Mouse (Mus musculus) regulatory T cell (primary cell): ENCODE results near the gene Ttc39b.
"Not testable (repeated sequence)": the region's sequence is repeated elsewhere in the genome, so short reads cannot be mapped to it uniquely, and the experiment has no call there.

Experiments
- in situ Hi-C: fragments of 300-600 bp; cut with MboI, MseI; formaldehyde crosslinking; loops from one replicate; pipeline ENCODE4 v1.15.1; 2025; ENCODE audit warnings: high pct_unique_total_duplicates

Ttc39b gene

DNA sequence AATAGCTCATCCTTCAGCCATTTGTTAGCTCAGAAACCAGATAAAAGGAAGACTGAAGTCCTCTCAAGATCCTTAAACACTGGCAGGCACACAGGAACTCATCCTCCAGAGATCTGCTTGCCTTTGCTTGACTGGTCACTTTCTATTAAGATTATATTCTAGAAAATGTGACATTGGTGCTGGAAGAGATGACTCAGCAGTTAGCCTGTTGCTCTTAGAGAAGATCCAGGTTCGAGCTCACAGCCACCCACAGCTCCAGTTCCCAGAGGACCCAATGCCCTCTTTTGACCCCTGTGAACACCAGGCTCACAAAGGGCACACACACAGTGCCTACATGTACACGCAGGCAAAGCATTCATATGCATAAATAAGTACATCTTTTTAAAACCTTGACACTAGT is 49.8 kb downstream of the Ttc39b start:
- in situ Hi-C loops: loop anchor here (10.0 kb wide), 1 partner anchor 141 kb away; the partner anchor contains the start of gene Snapc3

DNA sequence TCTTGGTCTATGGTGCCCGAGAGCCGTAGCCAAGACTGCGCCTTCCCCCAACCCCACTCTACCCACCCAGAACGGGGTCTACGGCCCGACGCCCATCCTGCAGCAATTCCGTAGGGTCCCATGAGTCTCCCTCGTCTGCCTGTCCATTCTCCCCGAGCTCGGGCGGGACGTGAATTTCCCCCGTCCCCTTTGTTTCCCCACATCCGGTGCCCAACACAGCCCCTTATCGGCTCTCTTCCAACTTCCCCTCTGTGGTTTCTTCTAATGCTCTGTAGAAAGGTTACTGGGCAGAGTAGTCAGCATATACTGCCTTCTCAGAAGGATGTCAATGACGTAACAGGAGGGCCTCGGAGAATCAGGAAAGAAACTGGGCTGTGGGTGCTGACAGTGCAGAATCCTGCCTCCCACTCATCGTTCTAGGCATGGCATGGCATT is 50.4 kb downstream of the Ttc39b start:
- in situ Hi-C loops: loop anchor here (10.0 kb wide), 1 partner anchor 141 kb away; the partner anchor contains the start of gene Snapc3

DNA sequence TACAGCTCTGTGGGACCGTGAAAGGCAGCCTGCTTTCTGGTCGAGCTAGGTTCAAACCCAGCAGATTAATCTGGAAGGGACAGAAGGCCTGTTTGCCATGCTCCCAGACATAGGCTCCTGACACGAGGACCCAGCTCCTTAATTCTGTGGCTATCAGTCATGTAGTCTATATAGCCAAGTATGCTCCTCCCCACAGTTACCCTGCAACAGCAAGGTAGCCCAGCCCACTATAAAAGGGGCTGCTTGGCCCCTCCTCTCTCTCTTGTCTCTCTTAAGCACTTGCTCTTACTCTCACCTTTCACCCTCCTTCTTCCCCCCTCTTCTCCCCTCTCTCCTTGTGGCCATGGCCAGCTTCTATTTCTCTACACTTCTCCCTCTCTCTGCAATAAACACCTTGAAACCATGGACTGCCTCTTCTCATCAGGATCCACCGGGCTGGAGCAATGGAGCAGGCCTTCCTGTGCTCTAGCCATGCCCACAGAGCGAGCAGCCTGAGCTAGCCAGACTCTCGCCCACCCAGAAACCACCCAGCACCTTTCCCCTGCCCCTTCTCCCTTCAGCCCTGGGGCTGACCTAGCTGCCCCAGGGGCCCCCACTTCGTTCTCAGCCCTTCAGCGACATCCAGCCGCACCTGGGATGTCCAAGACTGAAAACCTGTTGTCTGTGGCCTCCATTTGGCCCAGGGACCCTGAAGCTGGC is 51.0 kb downstream of the Ttc39b start:
- in situ Hi-C loops: loop anchor here (10.0 kb wide), 1 partner anchor 142 kb away; the partner anchor contains the start of gene Snapc3

DNA sequence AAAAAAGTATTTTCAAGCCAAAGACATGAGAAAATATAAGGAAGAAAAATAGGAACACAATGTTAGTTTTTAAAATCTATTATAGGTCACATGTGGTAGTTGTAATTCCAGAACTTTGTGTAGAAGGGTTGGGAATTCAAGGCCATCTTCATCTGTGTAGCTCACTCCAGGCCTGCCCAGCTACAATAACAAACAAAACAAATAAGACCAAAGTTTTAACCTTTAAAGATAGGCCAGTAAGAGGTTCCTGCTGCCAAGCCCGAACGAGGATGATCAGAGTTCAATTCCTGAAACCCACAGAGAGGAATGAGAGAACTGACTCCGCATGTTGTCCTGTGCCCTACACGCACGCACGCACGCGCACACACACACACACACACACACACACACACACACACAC is 53.6 kb downstream of the Ttc39b start:
- in situ Hi-C loops: loop anchor here (10.0 kb wide), 1 partner anchor 144 kb away; the partner anchor contains the start of gene Snapc3

DNA sequence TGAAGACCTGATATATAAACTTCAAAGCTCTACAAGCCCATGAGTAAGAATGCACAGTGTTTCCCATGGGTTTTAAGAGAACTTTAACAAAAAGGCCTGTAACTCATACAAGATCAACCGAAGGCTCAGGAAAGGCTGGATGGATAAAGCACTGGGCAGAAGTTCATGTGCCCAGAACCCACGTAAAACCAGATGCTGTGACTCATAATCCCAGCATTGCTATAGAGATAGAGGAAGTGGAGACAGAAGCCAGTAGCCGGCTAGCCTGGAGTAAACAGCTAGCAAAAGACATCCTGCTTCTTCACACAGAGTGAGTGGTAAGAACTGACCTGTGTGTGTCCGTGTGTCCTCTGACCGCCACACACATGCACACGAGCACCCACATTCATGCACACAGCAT is 54.4 kb downstream of the Ttc39b start:
- in situ Hi-C loops: loop anchor here (10.0 kb wide), 1 partner anchor 145 kb away; the partner anchor contains the start of gene Snapc3

GRCm38 (mm10) chr4:83265926-83266692 is 57.9 kb downstream of the Ttc39b start:
- in situ Hi-C loops: no loop called here

DNA sequence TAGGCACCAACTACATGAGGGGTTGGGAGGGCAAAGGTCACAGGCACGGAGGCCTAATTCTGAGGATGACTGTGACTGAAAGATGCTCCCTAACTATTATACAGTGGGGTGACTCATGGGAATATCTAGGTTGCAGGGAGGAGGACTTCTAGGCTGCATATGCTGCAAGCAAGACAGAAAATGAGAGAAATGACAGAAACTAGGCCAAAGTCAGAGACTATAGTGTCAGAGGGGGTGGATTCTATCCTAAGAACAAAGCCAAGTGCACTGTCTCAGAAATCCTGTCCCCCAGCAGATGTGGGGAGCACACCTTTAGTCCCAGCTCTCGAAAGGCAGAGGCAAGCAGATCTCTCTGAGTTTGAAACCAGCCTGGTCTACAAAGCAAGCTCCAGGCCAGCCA is 59.2 kb downstream of the Ttc39b start:
- in situ Hi-C loops: loop anchor here (5.0 kb wide), 1 partner anchor 42 kb away; no protein-coding TSS in a partner anchor

GRCm38 (mm10) chr4:83261998-83262397 is 62.1 kb downstream of the Ttc39b start:
- in situ Hi-C loops: loop anchor here (5.0 kb wide), 1 partner anchor 45 kb away; no protein-coding TSS in a partner anchor

- in situ Hi-C loops: loop anchor here (5.0 kb wide), 1 partner anchor 48 kb away; no protein-coding TSS in a partner anchor
Measured at GRCm38 (mm10) chr4:83259690-83260089, 64.4 kb downstream of the Ttc39b start.

DNA sequence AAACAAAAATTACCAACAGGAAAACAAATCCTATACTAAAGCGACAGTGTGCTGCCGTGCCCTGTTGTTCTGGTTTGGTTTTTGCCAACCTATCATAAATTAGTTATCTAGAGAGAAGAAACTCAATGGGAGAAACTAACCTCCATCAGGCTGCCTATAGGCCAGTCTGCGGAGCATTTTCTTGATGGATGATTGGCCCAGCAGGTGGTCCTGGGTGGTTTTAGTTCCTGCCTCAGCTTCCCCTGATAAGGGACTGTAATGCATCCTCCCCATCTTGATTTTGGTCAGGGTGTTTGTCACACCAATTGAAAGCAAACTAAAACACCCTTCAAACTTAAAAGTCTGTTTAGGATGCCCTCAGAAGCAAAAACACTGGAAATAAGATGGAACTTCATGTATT is 65.8 kb downstream of the Ttc39b start:
- in situ Hi-C loops: no loop called here

DNA sequence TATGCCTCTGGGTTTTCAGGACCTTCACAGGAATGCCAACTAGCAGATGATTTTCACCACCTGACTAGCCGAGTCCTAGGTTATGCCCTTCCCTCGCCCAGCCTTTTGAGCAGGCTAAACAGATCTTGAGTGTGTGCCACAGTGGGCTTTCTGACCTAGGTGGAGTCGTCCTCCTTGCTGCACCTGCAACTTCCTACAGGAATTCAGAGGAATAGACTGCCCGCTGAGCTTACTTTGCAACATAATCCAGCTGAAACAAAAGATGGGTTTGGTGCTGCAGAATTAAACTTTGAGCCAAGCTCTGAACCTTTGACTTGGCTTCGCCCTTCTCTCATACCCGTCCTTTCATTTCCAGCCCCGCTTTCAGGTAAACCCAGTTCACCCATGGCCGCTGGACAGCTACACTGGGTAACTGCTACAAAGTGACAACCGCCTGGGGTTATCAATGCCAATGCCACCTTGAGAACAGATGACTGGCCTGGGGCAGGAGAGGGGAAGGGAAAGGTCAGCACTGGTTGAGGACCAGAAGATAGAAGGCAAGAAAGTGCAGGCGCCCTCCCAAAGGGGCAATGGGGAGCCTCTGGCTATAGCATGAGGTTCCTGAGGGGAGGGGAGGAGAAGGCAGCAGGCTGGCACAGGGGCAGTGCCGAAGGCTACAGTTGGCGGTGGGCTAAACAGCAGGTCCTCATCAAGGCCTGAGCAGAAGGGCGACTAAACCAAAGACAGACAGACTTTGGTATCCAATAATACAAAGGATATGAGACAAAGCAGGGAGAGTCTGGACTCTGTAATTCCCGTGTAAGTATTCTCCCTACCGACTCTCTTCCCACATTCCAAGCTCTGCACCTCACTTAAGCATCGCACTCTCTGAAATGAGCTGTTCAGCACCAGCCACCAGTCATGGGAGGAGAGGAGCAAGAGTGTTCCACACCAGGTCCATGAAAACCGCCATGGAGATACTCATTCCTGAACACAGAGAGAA is 66.5 kb downstream of the Ttc39b start:
- in situ Hi-C loops: no loop called here

- in situ Hi-C loops: no loop called here
Measured at GRCm38 (mm10) chr4:83256779-83257178, 67.3 kb downstream of the Ttc39b start.

DNA sequence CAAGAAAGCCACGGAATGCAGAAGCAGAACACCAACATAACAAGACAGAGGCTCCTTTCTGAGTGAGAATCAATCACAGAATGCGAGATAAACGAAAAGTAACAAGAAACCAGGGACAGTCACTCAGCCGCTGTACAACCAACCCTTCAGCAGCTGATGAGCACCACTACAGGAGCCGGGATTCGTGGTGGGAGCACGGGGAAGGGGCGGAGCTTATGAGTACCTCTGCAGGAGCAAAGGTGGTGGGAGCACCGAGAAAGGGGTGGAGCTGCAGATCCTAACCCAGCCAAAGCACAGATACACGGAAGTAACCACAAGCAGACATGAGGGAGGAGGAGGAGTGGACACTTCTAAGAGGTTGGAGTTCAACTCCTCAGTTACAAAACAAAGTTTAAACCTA is 69.1 kb downstream of the Ttc39b start:
- in situ Hi-C loops: no loop called here

DNA sequence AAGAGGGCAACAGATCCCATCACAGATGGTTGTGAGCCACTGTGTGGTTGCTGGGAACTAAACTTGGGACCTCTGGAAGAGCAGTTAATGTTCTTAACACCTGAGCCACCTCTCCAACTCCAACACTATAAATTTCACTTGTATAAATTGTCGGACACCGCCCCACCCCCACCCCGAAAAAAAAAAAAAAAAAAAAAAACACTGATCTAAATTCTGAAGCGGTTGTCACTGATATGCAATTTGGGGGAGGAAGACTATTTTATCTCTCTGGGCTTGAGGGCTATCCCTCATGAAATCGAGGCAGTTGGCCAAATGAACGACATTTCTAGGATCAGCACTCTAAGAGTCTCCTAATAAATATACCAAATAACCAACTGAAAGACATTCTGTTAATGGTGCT is 70.4 kb downstream of the Ttc39b start:
- in situ Hi-C loops: no loop called here

DNA sequence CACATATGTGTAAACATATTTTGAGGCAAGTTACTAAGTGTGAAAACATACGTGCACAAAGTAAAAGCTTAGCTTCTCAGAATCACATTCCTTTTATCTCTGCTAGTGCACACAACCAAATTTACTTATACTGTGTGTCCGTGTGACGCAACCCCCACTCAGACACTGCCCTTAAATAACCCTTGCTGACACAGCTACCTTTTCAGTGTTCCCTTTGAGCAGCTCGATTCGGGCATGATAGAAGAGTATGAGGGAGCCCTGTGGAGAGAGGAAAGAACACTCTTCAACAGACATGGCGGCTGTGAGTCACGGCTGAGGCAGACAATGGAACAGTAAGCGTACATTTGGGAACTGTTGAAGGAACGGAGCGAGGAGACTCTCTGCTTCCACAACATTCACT is 80.3 kb downstream of the Ttc39b start:
- in situ Hi-C loops: no loop called here

DNA sequence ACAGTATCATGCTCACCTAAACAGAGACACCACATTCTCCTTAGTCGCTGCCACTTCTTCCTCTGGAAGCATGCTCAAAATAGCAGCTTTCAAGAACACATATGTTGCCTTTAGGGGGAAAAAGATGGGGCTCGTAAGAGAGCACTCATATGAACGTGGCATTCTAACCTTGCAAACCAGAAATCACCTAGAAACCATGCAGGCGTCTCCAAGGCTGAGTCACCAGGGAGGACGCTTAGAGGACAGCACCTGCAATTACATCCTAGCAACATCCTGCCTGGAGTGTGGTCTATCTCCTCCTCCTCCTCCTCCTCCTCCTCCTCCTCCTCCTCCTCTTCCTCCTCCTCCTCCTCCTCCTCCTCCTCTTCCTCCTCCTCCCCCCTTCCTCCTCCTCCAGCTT is 82.4 kb downstream of the Ttc39b start:
- in situ Hi-C loops: no loop called here

DNA sequence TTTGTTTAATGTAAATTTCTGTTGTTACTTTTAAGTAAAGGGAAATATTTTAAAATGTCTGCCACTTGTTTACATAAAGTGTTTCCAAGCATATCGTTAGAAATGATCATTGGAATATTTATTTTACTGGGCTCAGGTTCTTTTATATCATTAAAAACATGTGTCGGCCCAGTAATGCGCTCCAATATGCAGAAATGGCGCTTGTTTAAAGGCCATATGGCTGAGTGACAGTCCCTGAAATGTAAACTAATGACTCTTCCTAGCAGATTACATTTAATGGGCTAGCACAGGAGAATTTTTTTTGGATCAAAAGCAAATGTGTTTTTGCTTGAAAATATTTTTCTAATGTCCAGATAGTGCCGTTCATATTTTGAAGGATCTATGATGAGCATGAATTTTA is 86.4 kb downstream of the Ttc39b start:
- in situ Hi-C loops: no loop called here

DNA sequence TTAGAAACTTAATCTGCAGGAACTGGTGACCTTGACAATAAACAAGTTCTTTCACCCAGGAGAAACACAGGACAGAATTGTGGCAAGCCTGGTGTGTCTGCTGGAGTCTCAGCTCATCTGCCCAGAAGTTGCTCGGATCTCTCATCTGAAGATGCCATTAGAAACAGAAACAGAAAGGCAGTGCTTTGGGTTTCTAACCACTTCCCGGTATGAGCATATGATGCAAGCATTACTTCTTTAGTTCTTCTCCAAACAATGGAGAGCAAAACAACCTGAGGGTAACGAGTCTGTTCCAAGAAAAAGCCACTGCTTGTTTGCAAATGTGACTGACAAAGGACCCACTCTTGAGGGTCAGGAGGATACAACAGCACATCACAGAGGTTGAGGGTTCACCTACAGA is 88.8 kb downstream of the Ttc39b start:
- in situ Hi-C loops: not testable (repeated sequence)

- in situ Hi-C loops: no loop called here
Measured at GRCm38 (mm10) chr4:83234739-83235138, 89.3 kb downstream of the Ttc39b start.

- in situ Hi-C loops: no loop called here
Measured at GRCm38 (mm10) chr4:83234132-83234531, 89.9 kb downstream of the Ttc39b start.
